Mouse (Mus musculus): Measurements from ENCODE around the gene Celf5.

DNA sequence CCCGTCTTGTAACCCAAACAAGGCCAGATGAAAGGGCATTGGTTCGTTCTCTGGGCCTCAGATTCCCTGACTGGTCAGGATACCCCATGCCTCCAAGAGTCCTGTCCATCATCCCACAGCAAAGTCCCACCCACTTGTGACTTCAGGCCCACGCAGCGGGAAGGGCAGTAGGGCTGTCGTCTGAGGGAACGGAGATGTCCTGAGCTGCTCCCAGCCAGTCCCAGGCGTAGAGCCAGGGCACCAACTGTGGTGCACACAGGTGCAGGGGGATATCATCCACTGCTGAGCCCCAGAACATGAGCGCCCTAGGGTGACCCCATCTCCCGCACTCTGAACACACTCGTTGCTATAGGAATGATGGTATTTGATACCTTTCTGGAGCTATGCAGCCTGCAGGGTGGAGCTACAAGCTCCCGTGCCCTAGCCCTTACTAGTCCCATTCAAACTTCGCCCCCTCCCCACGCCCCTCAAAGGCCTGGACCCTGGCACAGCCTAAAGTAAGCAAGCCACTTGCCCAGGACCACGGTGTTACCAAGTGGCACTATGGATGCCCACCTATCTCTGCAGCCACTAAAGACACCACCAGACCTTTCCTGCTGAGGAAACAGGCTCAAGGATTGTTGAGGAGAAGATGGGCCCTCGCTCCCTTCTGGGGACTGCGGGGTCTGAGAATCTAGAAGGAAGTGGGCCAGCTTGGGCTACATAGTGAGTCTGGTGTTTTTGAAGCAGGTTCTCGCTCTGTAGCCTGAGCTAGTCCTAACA lies 66.8 kb downstream of the Celf5 start:
- no peak for TF ChIP-seq CTCF (IDR thresholded peaks at IDR 0.05; ENCODE audit: low read depth, low read length)
- TF ChIP-seq POLR2A (IDR thresholded peaks at IDR 0.05; ENCODE audit: extremely low read depth, insufficient read depth, low read length) = no peak
